Mouse (Mus musculus): ENCODE measurements at regions not wholly inside any gene's neighbourhood (a gene's known extent, or its start where the extent isn't known, plus 50 kb on each side); places are given as distances from the start of the nearest gene placed in this dataset.
"Not testable (repeated sequence)": the region's sequence is repeated elsewhere in the genome, so short reads cannot be mapped to it uniquely, and the experiment has no call there.

DNA sequence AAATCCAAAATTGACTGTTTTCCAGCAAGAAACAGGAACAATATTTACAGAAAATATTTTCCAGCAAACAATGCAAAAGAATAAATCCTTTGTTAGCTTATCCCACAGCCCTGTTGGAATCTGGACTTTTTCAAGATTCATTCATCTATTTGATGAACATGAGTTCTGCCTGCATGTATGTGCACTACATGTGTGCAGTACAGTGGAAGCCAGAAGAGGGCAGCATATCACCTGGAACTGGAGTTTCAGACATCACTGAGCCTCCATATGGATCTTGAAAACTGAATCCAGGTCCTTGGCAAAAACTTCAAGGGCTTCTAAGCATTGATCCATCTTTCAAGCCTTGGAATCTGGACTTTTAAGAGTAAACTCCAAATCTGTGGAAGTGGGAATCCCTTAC, 286.9 kb upstream of the Irx1 start:
- ATAC-seq (ENCODE audit: low FRiP score) (no peak), DNase-seq (ENCODE audit: low spot score) (no peak)

DNA sequence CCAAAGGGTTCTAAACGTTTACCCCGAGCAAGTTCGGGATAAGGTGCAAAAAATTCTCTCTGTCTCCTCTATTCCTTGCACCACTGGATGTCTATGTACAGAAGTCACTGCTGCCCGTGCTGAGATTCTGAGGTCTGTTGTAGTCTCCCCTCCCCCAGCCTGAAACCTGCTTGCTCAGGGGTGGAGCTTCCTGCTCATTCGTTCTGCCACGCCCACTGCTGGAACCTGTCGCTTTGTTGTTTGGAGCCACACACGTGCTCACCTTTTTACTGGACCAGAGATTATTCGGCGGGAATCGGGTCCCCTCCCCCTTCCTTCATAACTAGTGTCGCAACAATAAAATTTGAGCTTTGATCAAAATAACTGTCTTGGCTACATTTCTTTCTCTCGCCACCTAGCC, 289.7 kb upstream of the Irx1 start:
- not testable (repeated sequence) for H3K4me1 ChIP-seq (ENCODE audit: insufficient read depth, low read length); H3K9me3 ChIP-seq (ENCODE audit: low read length); H3K27me3 ChIP-seq (ENCODE audit: insufficient read depth, low read length); H3K9ac ChIP-seq (replicated peaks; ENCODE audit: low read length, poor library complexity, severe bottlenecking); DNase-seq (ENCODE audit: low spot score); H3K4me2 ChIP-seq (ENCODE audit: low read depth, low read length, poor library complexity, severe bottlenecking); H3K27ac ChIP-seq (ENCODE audit: low read depth, low read length); H3K4me3 ChIP-seq (ENCODE audit: low read depth, low read length); H3K36me3 ChIP-seq (ENCODE audit: insufficient read depth, low read length); ATAC-seq (ENCODE audit: low FRiP score)
- WGBS = 69% methylated on average over 13 of the region's 13 CpGs

More for the DNA sequence above, 286.9 kb upstream of the Irx1 start:
- 0 out of 2 replicates have a peak, but pooled peaks have one; percentile 21 for TF ChIP-seq CTCF (IDR thresholded peaks at IDR 0.05)
- H3K4me3 ChIP-seq (ENCODE audit: low read depth, low read length) = no peak overlapping the region
- no peaks in the 10 kb centered on the region for H3K36me3 ChIP-seq (ENCODE audit: insufficient read depth, low read length)
- H3K4me2 ChIP-seq (ENCODE audit: low read depth, low read length, poor library complexity, severe bottlenecking) = no peak overlapping the region
- H3K27ac ChIP-seq (ENCODE audit: low read depth, low read length) = no peak overlapping the region
- H3K9me3 ChIP-seq (ENCODE audit: low read length) = no peaks in the 10 kb centered on the region
- H3K4me1 ChIP-seq (ENCODE audit: insufficient read depth, low read length) = no peaks in the 10 kb centered on the region
- H3K9ac ChIP-seq (replicated peaks; ENCODE audit: low read length, poor library complexity, severe bottlenecking) = no peak overlapping the region
- H3K27me3 ChIP-seq (ENCODE audit: insufficient read depth, low read length) = no peaks in the 10 kb centered on the region

DNA sequence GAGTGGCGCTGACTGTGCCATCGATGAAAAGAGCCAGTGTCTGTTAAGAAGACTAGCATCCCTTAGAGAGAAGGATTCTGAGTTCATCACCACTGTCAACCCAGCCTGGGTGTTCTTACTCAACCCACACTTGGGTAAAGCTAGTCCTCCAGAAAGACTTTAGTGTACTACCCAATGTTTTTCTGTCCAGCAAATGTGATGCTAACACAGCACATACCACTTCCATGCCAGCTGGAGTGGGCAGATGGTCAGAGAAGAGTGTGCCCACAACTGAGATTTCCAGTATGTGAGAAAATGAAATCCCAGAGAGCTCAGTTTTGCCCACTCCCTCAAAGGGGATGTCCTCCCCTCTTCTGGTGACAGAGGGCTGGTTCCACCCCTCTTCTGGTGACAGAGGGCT, 295.3 kb upstream of the Irx1 start:
- H3K9me3 ChIP-seq (ENCODE audit: low read length) = no peaks in the 10 kb centered on the region
- H3K4me1 ChIP-seq (ENCODE audit: insufficient read depth, low read length) = no peaks in the 10 kb centered on the region
- H3K4me2 ChIP-seq (ENCODE audit: low read depth, low read length, poor library complexity, severe bottlenecking) = no peak overlapping the region
- no peak overlapping the region for H3K4me3 ChIP-seq (ENCODE audit: low read depth, low read length)
- H3K9ac ChIP-seq (replicated peaks; ENCODE audit: low read length, poor library complexity, severe bottlenecking) = no peak overlapping the region
- no peaks in the 10 kb centered on the region for H3K36me3 ChIP-seq (ENCODE audit: insufficient read depth, low read length)
- no peaks in the 10 kb centered on the region for H3K27me3 ChIP-seq (ENCODE audit: insufficient read depth, low read length)
- no peak overlapping the region for H3K27ac ChIP-seq (ENCODE audit: low read depth, low read length)
- 100% methylated on average over 2 of the region's 2 CpGs for WGBS
- DNase-seq (ENCODE audit: low spot score) (no peak), ATAC-seq (ENCODE audit: low FRiP score) (no peak)
- no peak for TF ChIP-seq CTCF (IDR thresholded peaks at IDR 0.05)

DNA sequence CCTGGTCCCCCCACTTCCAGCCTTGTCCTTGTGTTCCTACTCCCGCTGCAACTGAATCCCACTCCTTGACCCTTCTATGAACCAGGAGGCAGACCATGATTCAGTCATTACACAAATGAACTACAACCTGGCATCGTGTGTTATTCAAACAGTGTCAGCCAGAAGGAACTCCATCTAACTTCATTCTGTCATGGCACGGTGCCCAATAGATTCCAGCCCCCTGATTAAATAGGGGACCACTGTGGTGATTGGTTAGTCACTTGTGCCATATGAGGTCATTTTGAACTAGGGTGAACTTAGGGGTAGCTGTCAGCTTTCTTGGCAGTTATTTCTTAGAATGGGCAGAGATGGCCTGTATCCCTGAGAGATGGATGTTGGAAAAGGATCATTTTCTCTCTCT, 300.9 kb upstream of the Irx1 start:
- Histone ChIP-seq H3K27ac (ENCODE audit: low read depth, low read length) (no peak overlapping the region), H3K27me3 (ENCODE audit: insufficient read depth, low read length) (no peaks in the 10 kb centered on the region), H3K4me3 (ENCODE audit: low read depth, low read length) (no peak overlapping the region), H3K36me3 (ENCODE audit: insufficient read depth, low read length) (no peaks in the 10 kb centered on the region), H3K9me3 (ENCODE audit: low read length) (no peaks in the 10 kb centered on the region), H3K4me1 (ENCODE audit: insufficient read depth, low read length) (no peaks in the 10 kb centered on the region), H3K4me2 (ENCODE audit: low read depth, low read length, poor library complexity, severe bottlenecking) (no peak overlapping the region), H3K9ac (replicated peaks; ENCODE audit: low read length, poor library complexity, severe bottlenecking) (no peak overlapping the region)
- ATAC-seq (ENCODE audit: low FRiP score) = no peak
- DNase-seq (ENCODE audit: low spot score) = no peak
- TF ChIP-seq CTCF (IDR thresholded peaks at IDR 0.05) = no peak
- WGBS = 80% methylated on average over 3 of the region's 3 CpGs

DNA sequence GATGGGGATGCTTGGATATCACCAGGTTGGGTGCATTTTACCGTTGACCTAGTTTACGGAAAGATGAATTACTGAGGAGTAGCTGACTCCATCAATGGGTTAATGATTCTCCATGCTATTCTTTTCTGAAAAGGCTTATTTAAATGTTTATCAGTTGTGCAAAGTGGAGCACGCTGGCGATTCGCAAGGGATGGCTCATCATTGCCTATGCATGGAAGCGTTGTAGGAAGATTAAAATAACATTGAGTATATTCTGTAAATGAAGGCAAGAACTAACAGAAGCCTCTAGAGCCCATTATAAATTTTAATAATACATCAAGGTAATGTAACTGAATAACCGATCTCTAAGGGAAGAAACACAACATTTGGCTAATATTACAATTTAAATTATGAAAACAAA, 301.6 kb upstream of the Irx1 start:
- DNase-seq (ENCODE audit: low spot score) (no peak), ATAC-seq (ENCODE audit: low FRiP score) (no peak)
- H3K4me2 ChIP-seq (ENCODE audit: low read depth, low read length, poor library complexity, severe bottlenecking) = no peak overlapping the region
- H3K27me3 ChIP-seq (ENCODE audit: insufficient read depth, low read length) = no peaks in the 10 kb centered on the region
- H3K36me3 ChIP-seq (ENCODE audit: insufficient read depth, low read length) = no peaks in the 10 kb centered on the region
- no peaks in the 10 kb centered on the region for H3K9me3 ChIP-seq (ENCODE audit: low read length)
- TF ChIP-seq CTCF (IDR thresholded peaks at IDR 0.05) = no peak
- no peak overlapping the region for H3K27ac ChIP-seq (ENCODE audit: low read depth, low read length)
- no peak overlapping the region for H3K4me3 ChIP-seq (ENCODE audit: low read depth, low read length)
- 55% methylated on average over 7 of the region's 7 CpGs for WGBS
- no peak overlapping the region for H3K9ac ChIP-seq (replicated peaks; ENCODE audit: low read length, poor library complexity, severe bottlenecking)
- no peaks in the 10 kb centered on the region for H3K4me1 ChIP-seq (ENCODE audit: insufficient read depth, low read length)

DNA sequence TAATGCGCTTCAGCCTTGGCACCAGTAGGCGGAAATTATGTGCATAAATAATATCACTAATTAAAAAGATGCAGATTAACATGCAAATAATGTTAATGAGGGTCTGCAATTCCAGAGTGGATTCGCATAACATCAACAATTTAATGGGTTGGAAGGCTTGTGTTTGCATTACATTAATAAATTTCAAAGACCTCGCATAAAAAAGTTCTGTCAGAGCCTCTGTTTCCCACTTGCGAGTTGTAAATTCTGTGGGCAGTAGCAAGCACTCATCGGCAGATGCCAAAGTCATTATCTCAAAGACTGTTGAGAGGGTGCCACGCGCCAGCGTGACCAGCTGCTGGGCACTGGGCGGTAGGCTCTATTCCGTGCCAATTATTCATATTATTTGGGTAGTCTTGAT, 302.1 kb upstream of the Irx1 start:
- no peak overlapping the region for H3K27ac ChIP-seq (ENCODE audit: low read depth, low read length)
- WGBS = 49% methylated on average over 11 of the region's 11 CpGs
- no peaks in the 10 kb centered on the region for H3K4me1 ChIP-seq (ENCODE audit: insufficient read depth, low read length)
- H3K36me3 ChIP-seq (ENCODE audit: insufficient read depth, low read length) = no peaks in the 10 kb centered on the region
- H3K4me2 ChIP-seq (ENCODE audit: low read depth, low read length, poor library complexity, severe bottlenecking) = no peak overlapping the region
- H3K9ac ChIP-seq (replicated peaks; ENCODE audit: low read length, poor library complexity, severe bottlenecking) = no peak overlapping the region
- no peaks in the 10 kb centered on the region for H3K9me3 ChIP-seq (ENCODE audit: low read length)
- no peaks in the 10 kb centered on the region for H3K27me3 ChIP-seq (ENCODE audit: insufficient read depth, low read length)
- DNase-seq (ENCODE audit: low spot score) (peak; percentile 58), ATAC-seq (ENCODE audit: low FRiP score) (no peak)
- H3K4me3 ChIP-seq (ENCODE audit: low read depth, low read length) = no peak overlapping the region
- no peak for TF ChIP-seq CTCF (IDR thresholded peaks at IDR 0.05)
